Comparison of ENCODE assay signal across 30 mouse cellular contexts in genomic region chr14:107448201-107448600, GRCm38 (mm10).
A peak's percentile ranks its signal among the peaks of the same experiment; 100 is the strongest.
DNase-seq lines count a peak whose midpoint lies in the region; ATAC-seq and TF ChIP-seq lines count a peak whose summit lies in the region.
"Had no signal": no experiment of that assay in that cellular context is flagged by ENCODE, and none has a peak within 500 bp of the region (broad histone marks: within the 10 kb centered on the region; RNA-seq: fewer than 3 reads in every experiment).

No protein-coding gene starts in this region.

- no peak overlapping the region for H3K4me2 ChIP-seq in kidney, embryonic 15.5 days
- H3K4me2 ChIP-seq: embryonic facial prominence, embryonic 13.5 days; forebrain, embryonic 12.5 days; forebrain, embryonic 15.5 days; heart, embryonic 13.5 days; hindbrain, embryonic 14.5 days had no signal

- no peaks in the 10 kb centered on the region for H3K9me3 ChIP-seq in kidney, embryonic 15.5 days (replicated peaks)
- H3K9me3 ChIP-seq: embryonic facial prominence, embryonic 10.5 days; embryonic facial prominence, embryonic 13.5 days; forebrain, embryonic 12.5 days; forebrain, embryonic 15.5 days; heart, embryonic 10.5 days; heart, embryonic 13.5 days had no signal

- no peak overlapping the region for H3K4me3 ChIP-seq in kidney, adult 2 months (ENCODE audit: insufficient read depth, low read depth, low read length)
- H3K4me3 ChIP-seq in kidney, embryonic 15.5 days (replicated peaks) = no peak overlapping the region
- H3K4me3 ChIP-seq: embryonic facial prominence, embryonic 10.5 days; embryonic facial prominence, embryonic 13.5 days; erythroblast, embryonic 14.5 days; forebrain, embryonic 12.5 days; forebrain, embryonic 15.5 days; heart, adult 2 months; heart, embryonic 10.5 days; heart, embryonic 13.5 days had no signal

- no peaks in the 10 kb centered on the region for H3K36me3 ChIP-seq in kidney, adult 2 months (ENCODE audit: control insufficient read depth, insufficient read depth, low read length)
- H3K36me3 ChIP-seq in kidney, embryonic 15.5 days = no peaks in the 10 kb centered on the region
- H3K36me3 ChIP-seq: embryonic facial prominence, embryonic 10.5 days; embryonic facial prominence, embryonic 13.5 days; forebrain, embryonic 12.5 days; forebrain, embryonic 15.5 days; heart, embryonic 10.5 days; heart, embryonic 13.5 days had no signal

- TF ChIP-seq POLR2A in kidney, adult 2 months (IDR thresholded peaks at IDR 0.05; ENCODE audit: low read depth, low read length) = no peak

- no peaks in the 10 kb centered on the region for H3K4me1 ChIP-seq in kidney, adult 2 months (ENCODE audit: control insufficient read depth, insufficient read depth, low read length)
- no peaks in the 10 kb centered on the region for H3K4me1 ChIP-seq in kidney, embryonic 15.5 days
- H3K4me1 ChIP-seq: embryonic facial prominence, embryonic 10.5 days; embryonic facial prominence, embryonic 13.5 days; forebrain, embryonic 12.5 days; forebrain, embryonic 15.5 days had no signal

- no peak overlapping the region for H3K9ac ChIP-seq in kidney, embryonic 15.5 days
- H3K9ac ChIP-seq: embryonic facial prominence, embryonic 13.5 days; forebrain, embryonic 12.5 days; forebrain, embryonic 15.5 days; heart, embryonic 13.5 days; hindbrain, embryonic 14.5 days had no signal

- 0 out of 2 replicates have a peak overlapping the region, but pooled peaks have one; percentile 45 for H3K27ac ChIP-seq in kidney, adult 2 months (ENCODE audit: insufficient read depth, low read depth, low read length)
- no peak overlapping the region for H3K27ac ChIP-seq in kidney, embryonic 15.5 days
- H3K27ac ChIP-seq: embryonic facial prominence, embryonic 10.5 days; embryonic facial prominence, embryonic 13.5 days; forebrain, embryonic 12.5 days; forebrain, embryonic 15.5 days; heart, adult 2 months; heart, embryonic 10.5 days; heart, embryonic 13.5 days; hindbrain, embryonic 14.5 days; hindbrain, postnatal 0 days had no signal

- TF ChIP-seq CTCF in kidney, adult 2 months (conservative IDR thresholded peaks at IDR 0.05; ENCODE audit: insufficient read depth, insufficient read length, low read depth, low read length) = no peak

- ATAC-seq in kidney, embryonic 15.5 days (replicated peaks; ENCODE audit: low FRiP score) = no peak
- ATAC-seq: forebrain, embryonic 15.5 days; hindbrain, postnatal 0 days had no signal

- H3K27me3 ChIP-seq in kidney, adult 2 months (replicated peaks; ENCODE audit: control insufficient read depth, insufficient read depth, low read length) = no peaks in the 10 kb centered on the region
- H3K27me3 ChIP-seq in kidney, embryonic 15.5 days = no peaks in the 10 kb centered on the region
- H3K27me3 ChIP-seq: CH12.LX; embryonic facial prominence, embryonic 13.5 days; forebrain, embryonic 12.5 days; forebrain, embryonic 15.5 days; heart, embryonic 13.5 days had no signal

- DNase-seq in kidney, adult 2 months = peak; percentile 30
- DNase-seq in kidney, postnatal 10 days = no peak
- peak; percentile 5 to 15 for DNase-seq in kidney, postnatal 36 days
- DNase-seq in ES-CJ7 (ENCODE audit: low read depth, low spot score) (peak; percentile 90), R1 (ENCODE audit: low read depth, low spot score) (peak; percentile 93)
- no peak for DNase-seq in testis, postnatal 10 days (ENCODE audit: low spot score)
- DNase-seq: adrenal gland, adult 2 months; adrenal gland, postnatal 25 days; B cell, adult 2 months; cerebellum, adult 11-12 months; cerebellum, adult 8-10 months; cerebellum, postnatal 10 days; cerebellum, postnatal 36 days; embryo, embryonic 11 days; gastrocnemius, postnatal 10 days; gastrocnemius, postnatal 36 days; heart, adult 2 months; heart, postnatal 14 days; heart, postnatal 4 days had no signal

Comparison
In these comparisons a context has a peak if more than half of its experiments do, and no peak if none do; other contexts are left out.
1. DNase-seq: peak in kidney, adult 2 months (single experiment), kidney, postnatal 36 days (2 of 2), ES-CJ7 (single experiment) and R1 (single experiment); none in kidney, postnatal 10 days (single experiment) and testis, postnatal 10 days (single experiment).